Mouse (Mus musculus) left cerebral cortex, postnatal 4 days (tissue): Measurements from ENCODE around the gene Lonp2. TPM values are rescaled to one million over a fixed set of nuclear protein-coding genes. Genes with fewer than 3 reads are reported as not detected.

Experiments used
- microRNA-seq: library from miRNA; unstranded; fragments of <30 nt; microRNA quantifications from one replicate; pipeline ENCODE4 v1.2.0, GENCODE M21; 2022
- total RNA-seq, 2 experiments: library from RNA; stranded (reverse); gene quantifications; 2 replicates each; pipeline ENCODE4 v1.2.3; 2021

The Lonp2 gene
- total RNA-seq, 2 experiments from 2014 or later: 56.2 to 56.5 TPM

Small RNAs within 50 kb of the gene (microRNA-seq; reads per million reads assigned to microRNA genes)
- not detected for gene Gm44348

Other genes starting within 250 kb of the Lonp2 start
- under 1 TPM; 0.32 to 0.56 TPM for gene Abcc12, start 43.4 kb upstream of the Lonp2 start, total RNA-seq
- gene Gm10638, start 121.7 kb downstream of the Lonp2 start, total RNA-seq: 1 to 10 TPM; 2.3 to 2.5 TPM
- 10 to 100 TPM; 47.1 to 50.1 TPM for gene Siah1a, start 121.9 kb downstream of the Lonp2 start, total RNA-seq